In genomic region chr9:40963586-40964417, GRCm38 (mm10) we compare ENCODE assay signal across 8 mouse cellular contexts. TPM values are rescaled to one million over a fixed set of nuclear protein-coding genes. Genes with fewer than 3 reads are reported as not detected.
DNase-seq lines count a peak whose midpoint lies in the region; ATAC-seq and TF ChIP-seq lines count a peak whose summit lies in the region.

Gene Jhy (minus strand): TSS chr9:40964118.

- TF ChIP-seq CTCF in lung, adult 2 months (IDR thresholded peaks at IDR 0.05; ENCODE audit: insufficient read depth, low read length), result no peak

- H3K4me2 ChIP-seq in lung, embryonic 16.5 days (ENCODE audit: low read depth, low read length), result peak within 1 kb of the TSS; percentile 53
- H3K4me2 ChIP-seq in intestine, embryonic 16.5 days (ENCODE audit: low read depth, low read length), result peak within 1 kb of the TSS; percentile 62

- H3K27me3 ChIP-seq in lung, embryonic 16.5 days (ENCODE audit: control insufficient read depth, insufficient read depth, low read depth, low read length), result peaks cover 21% of the 10 kb centered on the region
- H3K27me3 ChIP-seq in intestine, embryonic 16.5 days (replicated peaks; ENCODE audit: control insufficient read depth, insufficient read depth, low read length), result peaks cover 17% of the 10 kb centered on the region

- peak within 1 kb of the TSS; percentile 38 for H3K4me3 ChIP-seq in lung, embryonic 16.5 days (ENCODE audit: low read length)
- H3K4me3 ChIP-seq in lung, adult 2 months (replicated peaks; ENCODE audit: extremely low read depth, low read depth, low read length), result no peak within 1 kb of the TSS
- H3K4me3 ChIP-seq in intestine, embryonic 16.5 days (ENCODE audit: low read length), result peak within 1 kb of the TSS; percentile 42

- no peak for TF ChIP-seq POLR2A in lung, adult 2 months (IDR thresholded peaks at IDR 0.05; ENCODE audit: borderline replicate concordance, extremely low read depth, low read depth, low read length)

- H3K36me3 ChIP-seq in lung, embryonic 16.5 days (ENCODE audit: control insufficient read depth, insufficient read depth, low read length), result no peaks in the 10 kb centered on the region
- H3K36me3 ChIP-seq in intestine, embryonic 16.5 days (ENCODE audit: control insufficient read depth, insufficient read depth, low read length), result no peaks in the 10 kb centered on the region

- peak; percentile 3 for DNase-seq in adrenal gland, postnatal 10 days
- DNase-seq in adrenal gland, postnatal 25 days, result no peak
- DNase-seq in lung, adult 2 months, result no peak
- DNase-seq in retina, embryonic 14.5 days (ENCODE audit: low spot score), result peak; percentile 49
- DNase-seq in thymus, postnatal 36 days, result no peak
- no peak for DNase-seq in ovary, adult 18-20 months (ENCODE audit: low spot score)

- ATAC-seq in lung, embryonic 16.5 days (ENCODE audit: low read depth), result no peak
- ATAC-seq in intestine, embryonic 16.5 days, result no peak

- WGBS in lung, embryonic 16.5 days, result 2% methylated on average over 45 of the region's 51 CpGs
- 2% methylated on average over 51 of the region's 51 CpGs for WGBS in lung, adult 2 months
- 2% methylated on average over 41 of the region's 51 CpGs for WGBS in intestine, embryonic 16.5 days

- H3K4me1 ChIP-seq in lung, embryonic 16.5 days (replicated peaks; ENCODE audit: control insufficient read depth, insufficient read depth, low read length), result peaks cover 6% of the 10 kb centered on the region
- no peaks in the 10 kb centered on the region for H3K4me1 ChIP-seq in lung, adult 2 months (ENCODE audit: control insufficient read depth, insufficient read depth, low read length)
- peaks cover 5% of the 10 kb centered on the region for H3K4me1 ChIP-seq in intestine, embryonic 16.5 days (ENCODE audit: control insufficient read depth, insufficient read depth, low read length)

- H3K27ac ChIP-seq in lung, embryonic 16.5 days (ENCODE audit: low read length), result no peak within 1 kb of the TSS
- no peak within 1 kb of the TSS for H3K27ac ChIP-seq in intestine, embryonic 16.5 days (ENCODE audit: low read length)

- no peaks in the 10 kb centered on the region for H3K9me3 ChIP-seq in lung, embryonic 16.5 days (ENCODE audit: control insufficient read depth, low read length)
- no peaks in the 10 kb centered on the region for H3K9me3 ChIP-seq in intestine, embryonic 16.5 days (ENCODE audit: control insufficient read depth, low read length)

- H3K9ac ChIP-seq in lung, embryonic 16.5 days (ENCODE audit: low read length), result no peak within 1 kb of the TSS
- H3K9ac ChIP-seq in intestine, embryonic 16.5 days (ENCODE audit: low read depth, low read length), result peak within 1 kb of the TSS; percentile 40; the same call in 1 of the 2 replicates

RNA-seq across cellular contexts. Expression of gene Jhy, which starts in this region (rescaled TPM):
- total RNA-seq in adrenal gland, postnatal 10 days (2021), result under 1 TPM; 0.15 TPM
- 0.18 TPM in 1 of 2 replicates, not detected in the other for total RNA-seq in adrenal gland, postnatal 25 days (2021)
- 0.75 and 1.3 TPM in 2 replicates for polyA plus RNA-seq in lung, embryonic 16.5 days (2015; fragmentation: Nextera tagmentation; extraction: Ambion mirVana)
- polyA plus RNA-seq in lung, adult 2 months (2012; rRNA removed), result 0.62 and 0.67 TPM in 2 replicates
- polyA plus RNA-seq in intestine, embryonic 16.5 days (2015; fragmentation: Nextera tagmentation; extraction: Ambion mirVana), result 0.04 and 0.09 TPM in 2 replicates

Comparison
In these comparisons a context has a peak if more than half of its experiments do, and no peak if none do; other contexts are left out.
1. Peak in DNase-seq in adrenal gland, postnatal 10 days; RNA of the gene not detected or under 1 TPM.